Mouse (Mus musculus) bone marrow macrophage, adult 2 months (primary cell): ENCODE data around the gene Pdzd2.

Experiments
- CTCF ChIP-seq: IDR thresholded peaks from 2 replicates; pipeline ENCODE4 v1.5.1; 2012; ENCODE audit warnings: low read depth, mild to moderate bottlenecking, low read length, moderate library complexity
- POLR2A ChIP-seq: IDR thresholded peaks from 2 replicates; pipeline ENCODE4 v1.6.1; 2012; ENCODE audit warnings: mild to moderate bottlenecking, low read depth, low read length, borderline replicate concordance

- TF ChIP-seq POLR2A: no peak
- no peak for TF ChIP-seq CTCF
Observed at GRCm38 (mm10) chr15:12675366-12675765, 64.4 kb downstream of the Pdzd2 start.
